Mouse (Mus musculus) 416B (cell line): ENCODE measurements around the gene Gnb1.
"Not testable (repeated sequence)": the region's sequence is repeated elsewhere in the genome, so short reads cannot be mapped to it uniquely, and the experiment has no call there.

Experiments used
- DNase-seq: peaks from one replicate; pipeline ENCODE4 v3.0.0; 2011; ENCODE audit warnings: low read depth

Gene Gnb1

DNA sequence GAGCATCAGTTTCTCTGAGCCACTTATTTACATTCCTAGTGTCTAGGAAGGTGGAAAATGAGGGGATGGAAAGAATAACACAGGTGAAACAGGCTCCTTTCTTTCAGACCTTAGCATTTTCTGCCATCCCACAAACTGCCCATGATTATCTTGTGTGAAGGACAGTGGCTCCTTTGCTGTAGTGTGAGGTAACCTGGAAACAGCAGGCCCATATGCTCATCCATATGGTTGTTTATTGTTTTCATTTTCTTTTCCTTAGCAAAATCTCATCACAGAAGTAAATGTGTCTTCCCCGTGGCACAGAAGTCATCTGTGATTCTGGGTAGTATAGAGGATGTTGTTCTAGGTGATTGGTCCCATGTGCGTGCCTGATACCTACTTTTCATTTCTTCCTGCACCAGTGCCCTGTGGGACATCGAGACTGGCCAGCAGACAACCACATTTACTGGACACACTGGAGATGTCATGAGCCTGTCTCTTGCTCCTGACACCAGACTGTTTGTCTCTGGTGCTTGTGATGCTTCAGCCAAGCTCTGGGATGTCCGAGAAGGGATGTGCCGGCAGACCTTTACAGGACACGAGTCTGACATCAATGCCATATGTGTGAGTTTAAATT is 61.9 kb downstream of the Gnb1 start:
- DNase-seq, result no peak

DNA sequence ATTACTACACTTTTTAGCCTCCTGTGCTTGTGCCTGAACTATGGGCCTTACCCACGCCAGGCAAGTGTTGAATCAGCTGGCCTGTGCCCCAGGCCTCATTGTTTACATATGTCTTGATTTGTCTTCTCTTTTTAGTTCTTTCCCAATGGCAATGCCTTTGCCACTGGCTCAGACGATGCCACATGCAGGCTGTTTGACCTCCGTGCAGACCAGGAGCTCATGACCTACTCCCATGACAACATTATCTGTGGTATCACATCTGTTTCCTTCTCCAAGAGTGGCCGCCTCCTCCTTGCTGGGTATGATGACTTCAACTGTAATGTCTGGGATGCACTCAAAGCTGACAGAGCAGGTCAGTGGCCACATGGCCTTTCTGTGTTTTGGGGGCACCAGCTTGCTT is 63.7 kb downstream of the Gnb1 start:
- DNase-seq, result peak; percentile 63

DNA sequence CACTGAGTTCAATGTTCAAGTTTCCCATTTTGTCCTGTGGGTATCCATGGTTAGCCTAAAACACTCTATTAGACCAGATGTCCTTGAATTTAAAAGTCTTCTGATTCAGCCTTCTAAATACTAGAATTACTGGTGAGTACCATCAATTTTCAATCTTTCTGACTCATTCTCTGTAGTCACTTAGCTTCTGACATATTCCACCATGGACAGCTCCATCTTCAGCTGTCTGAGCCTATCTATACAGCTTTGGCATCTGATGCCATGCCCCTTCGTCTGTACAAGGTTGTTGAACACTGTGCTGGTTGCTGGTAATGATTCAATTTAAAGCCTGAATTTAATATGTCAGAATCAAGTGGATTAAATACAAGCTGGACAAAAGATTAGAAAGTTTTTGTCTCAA is 64.3 kb downstream of the Gnb1 start:
- no peak for DNase-seq

DNA sequence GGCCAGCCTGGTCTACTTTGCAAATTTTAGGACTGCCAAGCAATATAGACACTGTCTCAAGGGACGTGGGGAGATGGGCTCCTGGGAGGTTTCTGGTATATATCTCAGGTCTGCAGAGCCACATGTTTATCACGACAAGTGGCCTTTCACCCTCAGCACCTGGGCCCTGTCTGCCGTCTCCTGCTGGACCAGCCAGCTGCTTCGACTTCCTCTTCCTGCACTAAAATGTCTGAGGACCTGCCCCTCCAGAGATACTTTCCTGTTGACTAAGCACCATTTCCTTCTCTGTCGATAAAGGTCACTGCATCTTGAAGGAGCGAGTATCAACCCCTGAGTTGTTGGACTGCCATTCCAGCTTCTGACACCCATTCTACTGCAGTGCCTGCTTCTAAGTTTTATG is 68.3 kb downstream of the Gnb1 start:
- DNase-seq, result peak; percentile 73

DNA sequence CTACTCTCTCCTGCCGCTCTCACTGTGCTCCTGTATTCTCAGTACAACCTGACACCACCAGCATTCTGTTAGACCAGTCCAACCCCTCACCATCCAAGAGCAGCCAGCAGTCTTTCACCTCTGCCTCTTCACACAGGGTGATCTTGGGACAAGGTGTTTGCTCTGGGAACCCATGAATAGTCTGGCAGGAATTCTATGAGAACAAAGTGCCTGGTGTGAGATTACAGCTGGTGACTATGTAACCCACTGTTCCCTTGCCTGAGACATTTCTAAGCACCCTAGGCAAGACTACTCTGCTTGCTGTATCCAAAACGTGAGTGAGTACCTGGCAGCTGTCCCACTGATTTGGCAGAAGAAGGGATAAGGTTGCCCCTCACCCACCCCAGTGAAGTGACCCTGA is 69.8 kb downstream of the Gnb1 start:
- no peak for DNase-seq

DNA sequence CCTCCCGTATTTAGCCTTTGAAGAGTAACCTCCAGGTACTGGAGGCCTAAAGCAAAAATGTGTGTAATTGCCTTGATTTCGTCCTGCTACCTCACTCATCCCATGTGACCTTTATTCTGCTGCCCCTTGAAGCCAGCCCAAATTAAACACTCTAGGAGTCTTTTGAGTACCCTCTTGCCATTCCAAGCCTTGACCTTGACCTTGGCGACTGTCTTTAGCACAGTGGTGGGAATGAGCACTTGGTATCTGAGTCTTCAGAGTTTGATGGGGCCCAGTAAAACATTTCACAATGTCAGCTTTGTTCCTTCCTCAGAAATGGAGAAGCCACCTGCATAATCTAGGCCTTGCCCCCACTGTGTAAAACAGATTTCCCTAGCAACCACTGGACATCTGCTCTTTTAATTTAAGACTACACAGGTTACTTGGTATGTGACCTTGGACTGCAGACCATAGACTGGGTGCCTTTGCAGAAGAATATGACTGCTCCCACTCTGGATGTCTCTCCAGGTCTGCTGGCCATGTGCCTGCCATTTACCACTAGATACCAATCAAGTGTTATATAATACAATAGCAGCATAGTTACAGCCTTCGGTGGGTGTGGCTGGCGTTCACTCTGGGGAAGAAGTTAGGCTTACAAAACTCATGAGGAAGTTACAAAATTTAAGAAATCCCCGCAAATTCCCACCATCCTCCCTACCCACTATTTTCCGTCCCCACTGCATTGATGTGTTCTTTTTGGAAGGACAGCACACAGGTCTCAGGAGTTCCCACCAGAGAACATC is 70.7 kb downstream of the Gnb1 start, which contains the start of gene Nadk:
TSS of gene Nadk (plus strand) at position 718 of the 782 bp plus-strand sequence.
- peak; percentile 75 for DNase-seq

DNA sequence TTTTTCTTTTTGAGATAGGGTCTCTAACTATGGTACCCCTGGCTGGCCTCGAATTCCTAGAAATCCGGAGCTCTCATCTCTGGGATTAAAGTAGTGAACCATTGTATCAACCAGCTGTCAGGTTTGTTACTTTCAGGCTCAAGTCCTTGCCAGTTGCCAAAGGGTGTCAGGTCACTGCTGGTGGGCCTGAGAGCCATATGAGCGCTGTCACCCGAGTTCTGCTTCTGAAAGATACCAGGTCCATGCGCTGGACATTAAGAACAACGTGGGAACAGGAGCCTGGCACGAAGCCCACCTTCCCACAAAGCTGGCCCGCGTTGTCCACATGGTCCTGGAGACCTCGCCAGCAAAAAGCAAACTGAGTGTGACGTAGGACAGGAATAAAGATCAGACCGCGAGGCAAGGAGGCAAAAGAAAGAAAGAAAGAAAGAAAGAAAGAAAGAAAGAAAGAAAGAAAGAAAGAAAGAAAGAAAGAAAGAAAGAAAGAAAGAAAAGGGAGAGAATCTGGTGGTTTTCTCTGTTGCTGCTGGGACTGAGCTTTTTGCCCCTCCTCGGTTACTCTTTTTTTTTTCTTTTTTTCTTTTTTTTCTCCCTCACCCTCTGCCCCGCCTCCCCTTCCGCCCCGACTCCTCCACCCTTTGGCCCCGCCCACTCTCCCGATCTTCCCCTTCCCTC is 71.7 kb downstream of the Gnb1 start:
- DNase-seq, result peak; percentile 64

DNA sequence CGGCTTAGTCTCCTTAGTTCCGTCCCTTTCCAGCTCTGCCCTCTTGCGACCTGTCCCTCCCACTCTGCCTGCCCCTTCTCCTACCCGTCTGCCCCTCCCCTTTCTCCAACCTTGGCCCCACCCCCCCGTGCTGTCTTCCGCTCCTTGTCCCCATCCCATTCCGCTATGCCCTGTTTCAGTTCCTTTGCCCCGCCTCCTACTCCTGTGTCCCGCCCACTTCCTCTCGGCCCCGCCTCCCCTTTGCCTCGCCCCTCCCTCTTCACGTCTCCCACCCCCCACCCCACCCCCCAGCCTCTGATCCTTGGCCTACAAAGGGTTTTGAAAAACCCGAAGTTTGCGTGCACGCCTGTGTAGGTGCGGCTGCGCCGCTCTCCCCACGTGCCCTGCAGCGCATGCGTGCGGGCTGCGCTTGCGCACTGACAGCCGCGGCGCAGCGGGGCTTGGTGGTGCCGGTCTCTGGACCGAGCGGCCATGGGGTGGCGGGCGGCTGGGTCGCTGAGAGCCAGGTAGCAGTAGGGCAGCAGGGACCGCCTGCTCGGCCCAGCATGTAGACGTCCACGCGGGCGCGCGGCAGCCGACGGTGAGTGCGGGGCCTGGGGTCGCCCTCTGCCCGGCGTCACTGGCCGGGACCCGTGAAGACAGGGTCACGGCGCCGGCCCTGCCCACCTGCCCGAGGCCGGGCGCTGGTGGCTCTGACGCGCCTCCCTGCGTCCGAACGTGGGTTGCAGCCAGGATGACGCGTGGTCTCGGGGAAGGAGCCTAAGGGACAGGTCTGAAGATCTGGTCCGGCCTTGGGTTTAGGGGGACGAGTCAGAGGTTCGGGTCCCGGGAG is 72.5 kb downstream of the Gnb1 start:
- DNase-seq, result peak; percentile 100

DNA sequence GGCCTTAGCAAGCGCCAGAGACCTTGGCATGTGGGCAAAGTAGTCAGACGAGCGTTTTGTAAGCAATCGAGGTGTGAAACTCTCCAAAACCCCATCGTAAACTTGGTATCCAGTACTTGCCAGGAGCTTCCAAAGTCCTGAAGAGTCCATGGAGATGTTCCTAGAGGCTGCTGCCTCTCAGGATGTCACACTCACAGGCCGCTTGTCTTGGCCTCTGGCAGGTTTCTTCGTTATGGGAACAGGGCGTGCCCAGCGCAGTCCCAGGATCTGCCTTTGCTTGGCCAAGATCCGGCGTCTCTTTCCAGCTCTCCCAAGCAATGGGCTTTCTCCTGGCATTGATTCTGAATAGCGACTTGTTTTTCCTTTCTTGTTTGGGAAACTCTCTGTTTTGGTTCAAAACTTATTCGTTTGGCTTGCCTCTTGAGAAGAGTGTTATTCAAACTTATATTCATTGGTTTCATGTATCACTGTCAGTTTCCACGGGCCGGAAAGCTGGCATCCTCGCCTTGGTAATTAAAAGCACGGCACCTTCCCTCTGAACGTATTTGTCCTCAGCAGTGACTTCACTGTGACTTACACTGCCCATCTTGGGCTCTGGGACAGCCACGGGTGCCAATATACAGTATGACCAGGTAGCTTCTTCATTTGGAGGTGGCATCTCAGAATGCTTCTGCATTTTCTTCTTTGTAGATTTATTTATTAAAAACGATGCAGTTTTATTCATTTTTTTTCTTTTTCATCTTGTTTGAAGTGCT is 73.3 kb downstream of the Gnb1 start:
- DNase-seq, result peak; percentile 20

DNA sequence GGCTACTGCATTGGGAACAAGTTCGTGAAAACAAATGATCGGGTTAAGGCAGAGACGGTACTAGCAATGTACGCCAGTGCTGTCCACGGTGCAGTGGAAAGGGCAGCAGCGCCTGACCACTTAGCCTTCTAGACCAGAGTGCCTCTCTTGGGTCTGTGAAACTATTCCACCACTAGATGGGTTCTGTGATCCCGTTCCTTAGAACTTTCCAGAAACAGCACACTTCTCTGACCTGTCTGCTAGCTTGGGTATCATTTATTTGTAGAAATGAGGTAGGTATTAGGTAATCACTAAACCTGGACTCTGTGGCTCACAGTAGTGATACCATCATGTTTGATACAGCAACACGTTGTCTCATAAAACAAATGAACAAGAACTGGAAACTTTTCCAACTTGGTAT is 75.4 kb downstream of the Gnb1 start:
- no peak for DNase-seq

DNA sequence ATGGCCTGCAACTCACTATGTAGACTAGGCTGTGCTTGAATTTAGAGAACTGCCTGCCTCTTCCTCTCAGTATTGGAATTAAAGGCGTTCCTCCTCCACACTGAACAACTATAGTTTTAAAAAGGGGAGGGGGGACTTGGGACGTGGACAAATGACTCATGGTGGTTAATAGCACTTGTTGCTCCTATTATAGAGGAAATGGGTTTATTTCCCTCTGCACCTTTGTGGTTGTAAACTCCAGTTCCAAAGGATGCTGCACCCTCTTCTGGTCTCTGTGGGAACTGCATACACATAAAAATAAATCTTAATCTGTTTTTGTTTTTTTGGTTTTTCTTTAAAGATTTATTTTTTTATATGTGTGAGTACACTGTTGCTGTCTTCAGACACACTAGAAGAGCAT is 77.0 kb downstream of the Gnb1 start:
- DNase-seq, result peak; percentile 90

DNA sequence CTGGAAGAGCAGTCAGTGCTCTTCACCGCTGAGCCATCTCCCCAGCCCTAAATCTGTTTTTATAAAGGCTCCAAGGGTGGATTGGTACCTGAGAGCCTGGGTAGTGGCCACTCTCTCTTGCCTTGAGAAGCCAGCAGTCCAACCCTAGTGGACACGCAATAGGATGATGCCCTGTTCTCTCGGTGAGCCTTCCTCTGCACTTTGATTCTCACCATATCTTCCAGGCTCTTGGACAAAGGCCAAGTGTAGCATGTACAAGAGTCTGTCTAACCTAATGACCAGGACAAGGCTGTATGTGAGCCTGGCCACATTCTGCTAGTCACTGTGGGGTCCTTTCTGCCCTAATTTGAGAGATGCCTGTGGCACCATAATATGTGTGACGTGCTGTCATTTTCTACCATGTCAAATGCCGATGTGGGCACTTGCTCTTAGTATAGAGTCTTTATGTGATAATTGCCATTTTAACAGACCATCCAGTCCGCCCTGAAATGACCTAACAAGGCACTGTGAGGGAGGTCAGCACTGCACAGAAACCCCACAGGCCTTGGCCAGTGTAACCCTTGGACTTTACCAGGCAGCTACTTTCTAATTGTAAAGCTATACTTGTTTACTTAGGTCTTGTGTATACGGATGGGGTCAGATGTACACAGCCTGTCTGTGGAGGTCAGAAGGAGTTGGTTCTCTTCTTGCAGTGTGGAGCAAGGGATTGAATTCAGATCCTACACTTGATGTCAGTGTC is 77.6 kb downstream of the Gnb1 start:
- no peak for DNase-seq

DNA sequence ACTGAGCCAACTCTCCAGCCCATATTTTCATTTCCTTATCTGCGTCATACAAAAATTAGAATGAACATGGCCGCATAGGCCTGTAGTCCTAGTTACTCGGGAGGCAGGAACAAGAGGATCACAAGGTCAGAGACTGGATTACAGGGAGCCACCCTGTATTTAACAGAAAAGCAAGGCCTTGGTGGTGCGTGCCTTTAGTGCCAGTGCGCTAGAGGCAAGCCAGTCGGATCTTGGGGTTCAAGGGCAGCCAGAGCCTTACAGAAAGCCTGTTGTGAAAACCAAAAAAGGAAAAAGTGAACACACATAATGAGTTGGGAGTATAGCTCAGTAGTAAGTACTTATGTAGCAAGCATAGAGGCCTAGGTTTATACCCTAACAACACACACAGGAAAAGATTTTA is 78.7 kb downstream of the Gnb1 start:
- no peak for DNase-seq

DNA sequence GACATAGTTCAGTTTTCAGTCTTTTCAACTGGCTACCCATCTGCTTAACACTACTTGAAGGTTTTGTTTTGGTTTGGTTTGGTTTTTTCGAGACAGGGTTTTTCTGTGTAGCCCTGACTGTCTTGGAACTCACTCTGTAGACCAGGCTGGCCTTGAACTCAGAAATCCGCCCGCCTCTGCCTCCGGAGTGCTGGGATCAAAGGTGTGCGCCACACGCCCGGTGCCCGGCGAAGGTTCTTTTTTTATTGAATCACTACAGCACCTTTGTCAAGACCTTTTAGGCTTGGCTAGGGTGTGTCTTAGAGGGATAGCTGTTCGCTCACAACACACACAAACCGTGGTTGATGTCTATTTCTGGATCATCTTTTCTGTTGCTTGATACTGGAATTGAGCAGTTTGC is 79.2 kb downstream of the Gnb1 start:
- DNase-seq, result not testable (repeated sequence)

DNA sequence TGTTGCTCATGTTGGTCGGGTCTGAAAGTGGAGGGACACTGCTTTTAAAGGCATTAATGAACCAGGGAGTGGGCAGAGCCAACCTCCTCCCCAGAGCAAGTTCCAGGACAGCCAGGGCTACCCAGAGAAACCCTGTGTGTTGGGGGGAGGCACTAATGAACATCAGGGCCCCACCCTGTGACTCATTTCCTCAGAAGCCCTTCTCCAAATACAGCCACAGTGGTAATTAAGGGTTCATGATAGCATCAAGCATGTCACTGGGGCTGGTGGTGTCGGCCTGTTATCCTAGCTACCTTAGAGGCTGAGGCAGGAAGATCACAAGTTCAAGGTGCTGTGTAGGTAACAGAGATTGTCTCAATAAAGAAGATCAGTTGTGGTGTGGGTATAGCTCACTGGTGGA is 80.3 kb downstream of the Gnb1 start:
- DNase-seq, result peak; percentile 83

DNA sequence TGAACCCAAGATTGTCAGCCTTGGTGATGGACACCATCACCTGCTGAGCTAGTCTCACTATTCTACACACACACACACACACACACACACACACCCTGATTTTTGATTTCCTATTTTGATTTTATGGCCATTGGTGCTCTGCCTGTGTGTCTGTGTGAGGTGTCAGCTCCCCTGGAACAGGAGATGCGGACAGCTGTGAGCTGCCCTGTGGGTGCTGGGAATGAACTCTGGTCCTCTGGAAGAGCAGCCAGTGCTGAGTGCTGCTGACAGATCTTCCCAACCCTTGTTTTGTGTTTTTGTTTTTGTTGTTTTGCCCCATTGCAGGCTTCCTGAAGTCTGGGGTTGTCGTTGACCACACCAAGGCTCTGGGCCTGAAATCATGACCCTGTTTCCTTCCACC is 82.0 kb downstream of the Gnb1 start:
- DNase-seq, result no peak

DNA sequence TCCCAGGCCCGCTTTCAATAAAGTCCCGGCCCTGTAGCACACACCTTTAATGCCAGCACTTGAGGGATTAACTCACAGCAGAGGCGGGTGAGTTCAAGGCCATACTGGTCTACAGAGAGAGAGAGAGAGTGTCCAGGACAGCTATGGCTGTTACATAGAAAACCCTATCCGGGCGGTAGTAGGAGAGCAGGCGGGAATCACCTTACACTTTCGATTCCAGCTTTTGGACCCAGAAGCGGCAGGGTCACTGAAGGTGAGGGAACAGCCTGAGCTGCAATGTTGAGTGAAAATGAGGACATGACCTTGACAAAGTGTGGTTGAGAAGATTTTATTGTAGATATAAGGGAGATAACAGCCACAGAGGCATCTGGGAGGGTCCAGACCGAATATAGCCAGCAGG is 82.7 kb downstream of the Gnb1 start:
- no peak for DNase-seq

DNA sequence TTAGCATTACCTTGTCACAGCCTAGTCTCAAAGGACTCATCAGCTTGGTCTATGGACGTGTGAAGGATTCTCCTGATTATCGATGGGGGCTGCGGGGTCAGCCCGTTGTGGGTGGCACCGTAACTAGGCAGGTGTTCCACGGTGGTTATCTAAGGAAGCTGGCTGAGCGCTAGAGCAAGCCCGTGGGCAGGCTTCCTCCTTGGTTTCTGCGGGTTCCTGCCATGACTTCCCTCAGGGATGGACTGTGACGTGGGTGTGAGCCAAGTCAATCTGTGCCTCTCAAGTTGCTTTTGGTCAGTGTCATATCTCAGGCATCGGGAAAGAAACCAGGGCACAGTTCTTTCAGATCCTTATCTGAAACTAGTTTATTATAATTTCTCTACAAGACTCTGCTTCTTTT is 83.8 kb downstream of the Gnb1 start:
- peak; percentile 73 for DNase-seq

DNA sequence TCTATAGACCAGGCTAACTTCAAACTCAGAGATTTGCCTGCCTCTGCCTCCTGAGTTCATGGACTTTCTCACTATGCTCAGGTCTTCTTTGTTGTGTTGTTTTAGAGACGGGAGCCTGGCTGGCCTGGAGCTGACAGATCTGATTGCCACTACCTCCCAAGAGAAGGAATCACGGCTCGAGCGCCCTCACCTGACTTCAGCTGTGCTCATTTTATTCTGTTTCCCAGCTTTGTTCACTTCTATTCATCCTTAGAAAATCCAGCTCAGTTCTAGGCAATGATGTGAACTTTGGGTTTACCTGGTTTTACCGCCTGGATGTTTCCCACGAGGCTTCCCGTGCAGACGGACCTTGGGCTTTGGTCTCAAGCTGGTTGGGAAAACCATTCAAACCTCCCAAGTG is 84.4 kb downstream of the Gnb1 start:
- no peak for DNase-seq

DNA sequence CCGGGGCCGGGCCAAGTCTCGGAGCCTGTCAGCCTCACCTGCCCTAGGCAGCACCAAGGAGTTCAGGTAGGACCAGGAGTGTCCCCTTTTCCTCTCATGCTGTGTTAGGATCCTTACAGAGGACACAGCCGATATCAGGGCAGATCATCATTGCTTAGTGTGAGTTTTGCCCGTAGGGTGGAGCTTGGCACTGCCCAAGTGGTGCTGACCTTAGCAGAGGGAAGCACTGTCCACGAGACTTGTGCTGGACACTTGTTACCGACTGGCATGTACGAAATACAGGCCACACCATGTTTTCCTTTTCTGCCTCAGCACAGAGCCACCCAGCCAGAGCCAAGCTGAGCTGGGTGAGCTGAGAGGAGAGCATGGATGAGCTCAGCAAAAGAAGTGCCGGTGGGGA is 86.0 kb downstream of the Gnb1 start:
- DNase-seq, result no peak

DNA sequence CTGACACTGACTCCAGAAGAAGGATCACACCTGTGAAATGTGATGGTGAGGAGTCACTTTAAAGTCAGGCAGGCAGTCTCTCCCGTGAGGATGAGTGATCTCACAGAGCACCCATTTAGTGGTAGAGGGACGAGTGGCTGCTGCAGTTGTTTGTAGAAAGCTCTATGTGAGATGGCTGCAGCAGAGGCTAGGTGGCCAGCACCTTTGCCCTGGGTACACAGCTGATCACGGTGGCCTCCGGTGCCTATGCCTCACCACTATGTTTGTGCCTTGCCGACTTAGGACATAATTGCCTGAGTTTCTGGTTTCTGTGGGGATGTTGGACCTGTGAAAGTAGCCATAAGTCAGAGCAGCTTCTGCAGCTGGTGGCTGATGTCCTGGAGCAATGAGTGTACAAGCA is 86.6 kb downstream of the Gnb1 start:
- no peak for DNase-seq
